Mouse (Mus musculus): Measurements from ENCODE around the gene Dcps. TPM values are rescaled to one million over a fixed set of nuclear protein-coding genes. Genes with fewer than 3 reads are reported as not detected.
A peak's percentile ranks its signal among the peaks of the same experiment; 100 is the strongest.
"Not testable (repeated sequence)": the region's sequence is repeated elsewhere in the genome, so short reads cannot be mapped to it uniquely, and the experiment has no call there.

Dcps gene
- polyA plus RNA-seq, 1 experiment from 2014 or later: 68.9 TPM

- not testable (repeated sequence) for H3K36me3 ChIP-seq (ENCODE audit: control insufficient read depth, insufficient read depth, low read length); H3K27me3 ChIP-seq (ENCODE audit: control insufficient read depth, insufficient read depth, low read length); H3K9me3 ChIP-seq (replicated peaks; ENCODE audit: control insufficient read depth, low read length); H3K9ac ChIP-seq (ENCODE audit: low read length); H3K4me2 ChIP-seq (ENCODE audit: low read depth, low read length); ATAC-seq (ENCODE audit: insufficient read depth, low FRiP score); H3K27ac ChIP-seq (ENCODE audit: low read length); H3K4me3 ChIP-seq (replicated peaks; ENCODE audit: low read length); H3K4me1 ChIP-seq (ENCODE audit: control insufficient read depth, insufficient read depth, low read length)
- 92% methylated on average over 14 of the region's 14 CpGs for WGBS
Observed at GRCm38 (mm10) chr9:35147261-35147660, 28.6 kb downstream of the Dcps start.

- no peak overlapping the region for H3K9ac ChIP-seq (ENCODE audit: low read length)
- ATAC-seq (ENCODE audit: insufficient read depth, low FRiP score): peak; percentile 17
- no peaks in the 10 kb centered on the region for H3K27me3 ChIP-seq (ENCODE audit: control insufficient read depth, insufficient read depth, low read length)
- no peaks in the 10 kb centered on the region for H3K9me3 ChIP-seq (replicated peaks; ENCODE audit: control insufficient read depth, low read length)
- H3K27ac ChIP-seq (ENCODE audit: low read length): no peak overlapping the region
- WGBS: 90% methylated on average over 1 of the region's 1 CpGs
- H3K4me3 ChIP-seq (replicated peaks; ENCODE audit: low read length): no peak overlapping the region
- no peak overlapping the region for H3K4me2 ChIP-seq (ENCODE audit: low read depth, low read length)
- no peaks in the 10 kb centered on the region for H3K36me3 ChIP-seq (ENCODE audit: control insufficient read depth, insufficient read depth, low read length)
- peaks cover 3% of the 10 kb centered on the region; the same call in 1 of the 2 replicates for H3K4me1 ChIP-seq (ENCODE audit: control insufficient read depth, insufficient read depth, low read length)
Observed at GRCm38 (mm10) chr9:35145829-35146228, 30.0 kb downstream of the Dcps start.

- Histone ChIP-seq H3K4me3 (replicated peaks; ENCODE audit: low read length) (no peak overlapping the region), H3K4me1 (ENCODE audit: control insufficient read depth, insufficient read depth, low read length) (peaks cover 6% of the 10 kb centered on the region), H3K9me3 (replicated peaks; ENCODE audit: control insufficient read depth, low read length) (no peaks in the 10 kb centered on the region), H3K27me3 (ENCODE audit: control insufficient read depth, insufficient read depth, low read length) (no peaks in the 10 kb centered on the region), H3K9ac (ENCODE audit: low read length) (no peak overlapping the region), H3K27ac (ENCODE audit: low read length) (no peak overlapping the region), H3K36me3 (ENCODE audit: control insufficient read depth, insufficient read depth, low read length) (no peaks in the 10 kb centered on the region), H3K4me2 (ENCODE audit: low read depth, low read length) (no peak overlapping the region)
- 88% methylated on average over 9 of the region's 9 CpGs for WGBS
- no peak for ATAC-seq (ENCODE audit: insufficient read depth, low FRiP score)
Observed at GRCm38 (mm10) chr9:35145118-35145517, 30.7 kb downstream of the Dcps start.

- H3K9me3 ChIP-seq (replicated peaks; ENCODE audit: control insufficient read depth, low read length): no peaks in the 10 kb centered on the region
- H3K27ac ChIP-seq (ENCODE audit: low read length): no peak overlapping the region
- 66% methylated on average over 2 of the region's 2 CpGs for WGBS
- H3K36me3 ChIP-seq (ENCODE audit: control insufficient read depth, insufficient read depth, low read length): no peaks in the 10 kb centered on the region
- H3K4me3 ChIP-seq (replicated peaks; ENCODE audit: low read length): no peak overlapping the region
- ATAC-seq (ENCODE audit: insufficient read depth, low FRiP score): no peak
- H3K4me1 ChIP-seq (ENCODE audit: control insufficient read depth, insufficient read depth, low read length): peaks cover 6% of the 10 kb centered on the region
- no peak overlapping the region for H3K9ac ChIP-seq (ENCODE audit: low read length)
- H3K4me2 ChIP-seq (ENCODE audit: low read depth, low read length): no peak overlapping the region
- no peaks in the 10 kb centered on the region for H3K27me3 ChIP-seq (ENCODE audit: control insufficient read depth, insufficient read depth, low read length)
Observed at GRCm38 (mm10) chr9:35142221-35142620, 33.6 kb downstream of the Dcps start.

- Histone ChIP-seq H3K4me1 (ENCODE audit: control insufficient read depth, insufficient read depth, low read length) (peaks cover 6% of the 10 kb centered on the region), H3K9me3 (replicated peaks; ENCODE audit: control insufficient read depth, low read length) (no peaks in the 10 kb centered on the region), H3K4me2 (ENCODE audit: low read depth, low read length) (no peak overlapping the region), H3K4me3 (replicated peaks; ENCODE audit: low read length) (no peak overlapping the region), H3K9ac (ENCODE audit: low read length) (no peak overlapping the region; the same call in 1 of the 2 replicates), H3K27me3 (ENCODE audit: control insufficient read depth, insufficient read depth, low read length) (no peaks in the 10 kb centered on the region), H3K27ac (ENCODE audit: low read length) (no peak overlapping the region), H3K36me3 (ENCODE audit: control insufficient read depth, insufficient read depth, low read length) (no peaks in the 10 kb centered on the region)
- 0 out of 2 replicates have a peak, but pooled peaks have one; percentile 31 for ATAC-seq (ENCODE audit: insufficient read depth, low FRiP score)
- WGBS: 66% methylated on average over 5 of the region's 5 CpGs
Observed at GRCm38 (mm10) chr9:35139231-35139744, 36.6 kb downstream of the Dcps start.

- no peaks in the 10 kb centered on the region for H3K9me3 ChIP-seq (replicated peaks; ENCODE audit: control insufficient read depth, low read length)
- H3K27me3 ChIP-seq (ENCODE audit: control insufficient read depth, insufficient read depth, low read length): no peaks in the 10 kb centered on the region
- H3K4me1 ChIP-seq (ENCODE audit: control insufficient read depth, insufficient read depth, low read length): peaks cover 6% of the 10 kb centered on the region
- H3K4me2 ChIP-seq (ENCODE audit: low read depth, low read length): no peak overlapping the region
- WGBS: 75% methylated on average over 7 of the region's 7 CpGs
- no peaks in the 10 kb centered on the region for H3K36me3 ChIP-seq (ENCODE audit: control insufficient read depth, insufficient read depth, low read length)
- no peak overlapping the region for H3K27ac ChIP-seq (ENCODE audit: low read length)
- H3K9ac ChIP-seq (ENCODE audit: low read length): no peak overlapping the region
- no peak for ATAC-seq (ENCODE audit: insufficient read depth, low FRiP score)
- H3K4me3 ChIP-seq (replicated peaks; ENCODE audit: low read length): no peak overlapping the region
Observed at GRCm38 (mm10) chr9:35138029-35138428, 37.8 kb downstream of the Dcps start.

- H3K4me3 ChIP-seq (replicated peaks; ENCODE audit: low read length): no peak overlapping the region
- H3K27ac ChIP-seq (ENCODE audit: low read length): no peak overlapping the region
- no peaks in the 10 kb centered on the region for H3K9me3 ChIP-seq (replicated peaks; ENCODE audit: control insufficient read depth, low read length)
- H3K9ac ChIP-seq (ENCODE audit: low read length): no peak overlapping the region
- H3K4me1 ChIP-seq (ENCODE audit: control insufficient read depth, insufficient read depth, low read length): peaks cover 3% of the 10 kb centered on the region; the same call in 1 of the 2 replicates
- no peak for ATAC-seq (ENCODE audit: insufficient read depth, low FRiP score)
- WGBS: 48% methylated on average over 6 of the region's 6 CpGs
- no peaks in the 10 kb centered on the region for H3K27me3 ChIP-seq (ENCODE audit: control insufficient read depth, insufficient read depth, low read length)
- no peaks in the 10 kb centered on the region for H3K36me3 ChIP-seq (ENCODE audit: control insufficient read depth, insufficient read depth, low read length)
- no peak overlapping the region for H3K4me2 ChIP-seq (ENCODE audit: low read depth, low read length)
Observed at GRCm38 (mm10) chr9:35135575-35135974, 40.3 kb downstream of the Dcps start.

- Histone ChIP-seq H3K27me3 (ENCODE audit: control insufficient read depth, insufficient read depth, low read length) (no peaks in the 10 kb centered on the region), H3K4me1 (ENCODE audit: control insufficient read depth, insufficient read depth, low read length) (0 out of 2 replicates have a peak, but pooled peaks cover 6% of the 10 kb centered on the region), H3K9ac (ENCODE audit: low read length) (no peak overlapping the region), H3K4me3 (replicated peaks; ENCODE audit: low read length) (no peak overlapping the region), H3K27ac (ENCODE audit: low read length) (no peak overlapping the region), H3K36me3 (ENCODE audit: control insufficient read depth, insufficient read depth, low read length) (no peaks in the 10 kb centered on the region), H3K9me3 (replicated peaks; ENCODE audit: control insufficient read depth, low read length) (no peaks in the 10 kb centered on the region), H3K4me2 (ENCODE audit: low read depth, low read length) (no peak overlapping the region)
- ATAC-seq (ENCODE audit: insufficient read depth, low FRiP score): no peak
- 87% methylated on average over 16 of the region's 16 CpGs for WGBS
Observed at GRCm38 (mm10) chr9:35131637-35132397, 44.0 kb downstream of the Dcps start.

- Histone ChIP-seq H3K4me2 (ENCODE audit: low read depth, low read length) (no peak overlapping the region), H3K36me3 (ENCODE audit: control insufficient read depth, insufficient read depth, low read length) (no peaks in the 10 kb centered on the region), H3K27ac (ENCODE audit: low read length) (no peak overlapping the region), H3K4me1 (ENCODE audit: control insufficient read depth, insufficient read depth, low read length) (0 out of 2 replicates have a peak, but pooled peaks cover 9% of the 10 kb centered on the region), H3K9ac (ENCODE audit: low read length) (no peak overlapping the region), H3K27me3 (ENCODE audit: control insufficient read depth, insufficient read depth, low read length) (no peaks in the 10 kb centered on the region), H3K4me3 (replicated peaks; ENCODE audit: low read length) (no peak overlapping the region), H3K9me3 (replicated peaks; ENCODE audit: control insufficient read depth, low read length) (no peaks in the 10 kb centered on the region)
- 80% methylated on average over 9 of the region's 9 CpGs for WGBS
- ATAC-seq (ENCODE audit: insufficient read depth, low FRiP score): no peak
Observed at GRCm38 (mm10) chr9:35128995-35129418, 46.9 kb downstream of the Dcps start.

Measured in stomach, embryonic 16.5 days (tissue).